In genomic region chr5:107110880-107111520, GRCm38 (mm10) we compare ENCODE assay signal across 8 mouse cellular contexts.
DNase-seq lines count a peak whose midpoint lies in the region; ATAC-seq and TF ChIP-seq lines count a peak whose summit lies in the region.

No protein-coding gene starts in this region.

- H3K27ac ChIP-seq in heart, embryonic 10.5 days, result peak overlapping the region; percentile 73
- H3K27ac ChIP-seq in embryonic facial prominence, embryonic 15.5 days (replicated peaks), result peak overlapping the region; percentile 80
- peak overlapping the region; percentile 87 for H3K27ac ChIP-seq in limb, embryonic 10.5 days

- peak; percentile 76 for DNase-seq in heart, embryonic 10.5 days (ENCODE audit: low spot score)
- no peak for DNase-seq in heart, adult 9 months (ENCODE audit: low spot score in 2 of 2)
- DNase-seq in brain, embryonic 14.5 days (ENCODE audit: low read depth), result peak; percentile 54
- peak; percentile 87 for DNase-seq in limb, embryonic 10.5 days (ENCODE audit: low spot score)
- DNase-seq in neural tube, embryonic 10.5 days (ENCODE audit: extremely low spot score, low spot score), result peak; percentile 62

- WGBS in heart, embryonic 10.5 days, result 29% methylated on average over 7 of the region's 7 CpGs
- WGBS in embryonic facial prominence, embryonic 15.5 days, result 8% methylated on average over 7 of the region's 7 CpGs
- 10% methylated on average over 7 of the region's 7 CpGs for WGBS in limb, embryonic 10.5 days

- H3K36me3 ChIP-seq in heart, embryonic 10.5 days, result peaks cover 27% of the 10 kb centered on the region
- peaks cover 36% of the 10 kb centered on the region for H3K36me3 ChIP-seq in embryonic facial prominence, embryonic 15.5 days
- H3K36me3 ChIP-seq in limb, embryonic 10.5 days, result no peaks in the 10 kb centered on the region

- no peak overlapping the region for H3K9ac ChIP-seq in embryonic facial prominence, embryonic 15.5 days

- no peak overlapping the region for H3K4me3 ChIP-seq in heart, embryonic 10.5 days
- H3K4me3 ChIP-seq in embryonic facial prominence, embryonic 15.5 days (replicated peaks), result no peak overlapping the region
- H3K4me3 ChIP-seq in limb, embryonic 10.5 days, result peak overlapping the region; percentile 21; the same call in 1 of the 2 replicates

- ATAC-seq in embryonic facial prominence, embryonic 15.5 days (ENCODE audit: insufficient number of reproducible peaks, low FRiP score, low TSS enrichment, low read depth), result peak; percentile 58; the same call in 1 of the 2 replicates
- ATAC-seq in megakaryocyte-erythroid progenitor cell, adult 5-6 weeks (replicated peaks; ENCODE audit: low FRiP score, low TSS enrichment, poor library complexity, severe bottlenecking), result no peak
- no peak for ATAC-seq in erythroid progenitor cell, adult 5-6 weeks (replicated peaks; ENCODE audit: low FRiP score, poor library complexity, severe bottlenecking)

- peaks cover 47% of the 10 kb centered on the region for H3K4me1 ChIP-seq in heart, embryonic 10.5 days
- H3K4me1 ChIP-seq in embryonic facial prominence, embryonic 15.5 days, result peaks cover 25% of the 10 kb centered on the region
- peaks cover 57% of the 10 kb centered on the region for H3K4me1 ChIP-seq in limb, embryonic 10.5 days

- no peak for TF ChIP-seq CTCF in brain, embryonic 14.5 days (IDR thresholded peaks at IDR 0.05; ENCODE audit: borderline replicate concordance, extremely low read depth, insufficient read depth, insufficient read length)

- no peaks in the 10 kb centered on the region for H3K9me3 ChIP-seq in heart, embryonic 10.5 days
- H3K9me3 ChIP-seq in embryonic facial prominence, embryonic 15.5 days (replicated peaks), result no peaks in the 10 kb centered on the region
- H3K9me3 ChIP-seq in limb, embryonic 10.5 days (replicated peaks), result no peaks in the 10 kb centered on the region

- no peak for TF ChIP-seq POLR2A in brain, embryonic 14.5 days (IDR thresholded peaks at IDR 0.05; ENCODE audit: borderline replicate concordance, extremely low read depth, insufficient read depth, insufficient read length, poor library complexity, severe bottlenecking)

- H3K27me3 ChIP-seq in heart, embryonic 10.5 days (ENCODE audit: insufficient read depth, poor library complexity, severe bottlenecking), result no peaks in the 10 kb centered on the region
- H3K27me3 ChIP-seq in embryonic facial prominence, embryonic 15.5 days, result no peaks in the 10 kb centered on the region
- H3K27me3 ChIP-seq in limb, embryonic 10.5 days (ENCODE audit: low read depth, poor library complexity, severe bottlenecking), result no peaks in the 10 kb centered on the region

- peak overlapping the region; percentile 11; the same call in 1 of the 2 replicates for H3K4me2 ChIP-seq in embryonic facial prominence, embryonic 15.5 days (replicated peaks)

Comparison
In these comparisons a context has a peak if more than half of its experiments do, and no peak if none do; other contexts are left out.
1. DNase-seq: peak in heart, embryonic 10.5 days (single experiment), brain, embryonic 14.5 days (single experiment), limb, embryonic 10.5 days (single experiment) and neural tube, embryonic 10.5 days (single experiment); none in heart, adult 9 months (0 of 2).
2. Peak in every context shown above with its lines, with median percentiles within 50 percentile points of each other: H3K27ac ChIP-seq.